Mouse (Mus musculus): ENCODE results near the gene Rpn1.

DNA sequence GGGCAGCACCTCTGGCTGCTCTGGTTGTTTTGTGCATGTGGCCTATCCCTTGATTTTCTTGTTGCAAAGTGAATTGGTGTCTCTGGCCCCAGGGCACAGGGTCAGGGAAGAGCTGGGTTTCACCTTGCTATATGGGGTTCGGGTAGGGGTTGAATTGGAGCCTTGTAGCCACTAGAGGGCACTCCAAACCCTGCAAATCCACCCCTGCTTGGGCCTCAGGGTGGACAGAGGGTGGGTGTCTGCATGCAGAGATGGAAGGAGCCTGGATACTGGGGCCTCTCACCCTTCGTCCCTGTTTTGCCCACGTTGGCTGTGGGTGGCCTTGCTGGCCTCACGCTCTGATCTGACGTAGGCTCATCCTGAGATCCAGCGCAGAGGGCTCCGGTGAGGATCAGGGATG is 28.9 kb downstream of the Rpn1 start:
- TF ChIP-seq GATA1 (IDR thresholded peaks at IDR 0.05; ENCODE audit: low read length) (no peak), TAL1 (IDR thresholded peaks at IDR 0.05; ENCODE audit: low read length) (no peak)

All from erythroblast, embryonic 14.5 days (primary cell).